Mouse (Mus musculus) kidney, adult 18-20 months (tissue): ENCODE data around the gene Ndufs4.
"Not testable (repeated sequence)": the region's sequence is repeated elsewhere in the genome, so short reads cannot be mapped to it uniquely, and the experiment has no call there.

Experiments used
- DNase-seq: peaks from one replicate; pipeline ENCODE4 v3.0.0; 2021

The Ndufs4 gene

DNA sequence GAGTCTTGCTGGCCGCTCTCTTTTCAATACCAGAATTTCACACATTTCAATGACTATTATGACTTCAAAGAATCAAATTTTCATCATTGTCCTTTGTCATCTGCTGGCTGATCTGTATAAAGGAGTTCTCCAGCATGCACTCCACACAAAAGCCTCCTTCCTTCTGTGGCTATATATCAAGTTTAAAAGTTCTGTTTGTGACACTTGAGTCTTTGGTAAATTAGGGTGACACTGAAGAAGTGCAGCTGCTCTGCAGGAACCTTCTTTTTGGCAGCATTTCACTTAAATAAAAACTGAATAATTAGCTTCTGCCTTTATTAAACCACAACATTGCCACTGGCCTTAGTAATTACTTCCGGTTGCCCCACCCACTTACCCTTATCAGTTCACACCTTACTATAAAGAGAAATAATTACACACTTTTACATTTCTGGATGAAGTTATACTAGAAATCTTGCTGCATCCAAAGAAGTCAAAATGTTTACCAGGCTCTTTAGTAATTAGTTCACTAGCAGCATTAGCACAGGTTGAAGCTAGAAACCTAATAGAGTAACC is 68.1 kb downstream of the Ndufs4 start:
- no peak for DNase-seq

GRCm38 (mm10) chr13:114319136-114319535 is 68.9 kb downstream of the Ndufs4 start:
- DNase-seq = no peak

DNA sequence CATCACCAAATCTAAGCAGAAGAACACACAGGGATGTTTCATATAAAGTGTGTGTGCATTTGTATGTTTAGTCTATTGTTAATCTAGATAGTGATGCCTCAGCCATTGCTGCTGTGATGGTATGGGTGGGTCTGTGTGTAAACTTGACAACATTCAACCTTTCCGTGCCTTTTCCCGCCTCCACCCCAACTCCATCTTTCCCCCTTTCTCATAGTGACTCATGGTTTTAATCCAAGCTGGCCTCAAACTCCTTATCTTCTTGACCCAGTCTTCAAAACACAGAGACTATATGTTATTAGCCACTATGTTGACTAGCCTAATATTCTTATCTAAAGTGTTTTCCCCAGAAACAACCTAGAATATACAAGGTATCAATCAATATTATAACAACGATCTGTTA is 72.7 kb downstream of the Ndufs4 start:
- no peak for DNase-seq

- no peak for DNase-seq
These were observed 73.1 kb downstream of the Ndufs4 start for GRCm38 (mm10) chr13:114314953-114315352.

DNA sequence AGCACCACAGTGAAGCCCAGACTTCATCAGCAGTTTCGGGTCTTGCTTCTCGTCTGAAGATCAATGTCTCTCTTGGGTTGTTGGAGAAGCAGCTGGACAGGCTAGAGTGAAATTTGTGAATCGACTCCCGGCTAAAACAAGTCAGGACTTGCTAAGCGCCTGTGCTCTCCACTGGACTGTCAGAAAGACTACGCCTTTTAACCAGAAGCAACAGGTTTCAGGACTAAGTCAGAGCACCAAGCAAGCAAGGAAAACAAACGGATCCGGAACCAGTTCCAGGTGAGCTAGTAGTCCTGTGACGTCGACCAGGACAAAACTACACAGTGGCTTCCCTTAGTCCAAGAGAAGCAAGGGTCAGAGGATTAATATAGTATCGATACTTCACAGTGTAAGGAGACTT is 77.5 kb downstream of the Ndufs4 start:
- no peak for DNase-seq

- DNase-seq = no peak
These were observed 83.4 kb downstream of the Ndufs4 start for GRCm38 (mm10) chr13:114304684-114305083.

DNA sequence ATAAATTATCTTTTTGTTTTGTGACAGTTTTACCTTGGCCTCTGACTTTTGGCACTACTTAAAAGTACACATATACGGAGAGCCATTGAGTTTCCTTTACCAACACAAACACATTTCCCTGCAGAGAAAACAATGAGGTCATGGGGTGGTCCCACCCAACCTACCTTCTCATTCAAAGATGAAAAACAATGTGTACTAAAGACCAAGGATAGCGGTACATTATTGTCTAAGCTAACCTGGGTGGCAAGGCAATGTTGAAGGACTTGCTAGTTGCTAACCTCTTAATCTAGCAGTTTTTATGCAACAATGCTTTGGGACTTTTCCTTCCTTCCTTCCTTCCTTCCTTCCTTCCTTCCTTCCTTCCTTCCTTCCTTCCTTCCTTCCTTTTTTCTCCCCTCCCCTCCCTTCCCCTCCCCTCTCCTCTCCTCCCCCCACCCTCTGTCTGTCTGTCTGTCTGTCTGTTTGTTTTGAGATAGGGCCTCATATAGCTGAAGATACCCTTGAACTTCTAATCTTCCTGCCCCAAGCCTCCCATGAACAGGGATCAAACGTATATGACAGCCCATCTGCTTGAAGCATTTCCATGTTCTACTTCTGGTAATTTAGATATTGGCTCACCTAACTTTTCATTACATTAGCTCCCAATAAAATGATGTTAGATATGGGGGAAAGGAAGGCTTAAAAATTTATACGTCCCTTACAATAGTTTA is 84.4 kb downstream of the Ndufs4 start:
- no peak for DNase-seq

DNA sequence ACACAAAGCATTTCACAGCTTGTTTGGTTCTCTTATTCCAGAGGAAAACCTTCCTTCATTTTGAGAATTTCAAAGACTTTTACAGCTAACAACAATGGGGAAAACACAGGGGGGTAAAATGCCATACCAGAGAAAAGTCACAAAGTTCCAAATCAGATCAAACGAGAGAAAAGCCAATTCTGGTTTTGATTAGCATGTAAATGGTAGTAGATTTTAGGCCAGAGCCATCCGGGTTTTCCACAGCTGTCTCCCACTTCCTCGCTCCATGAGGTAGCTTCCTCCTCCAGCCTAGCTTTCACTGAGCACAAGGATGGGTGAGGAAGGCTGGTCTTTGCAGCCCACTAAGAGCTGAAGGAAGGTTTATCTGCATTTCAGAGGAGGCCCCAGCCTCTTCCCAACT is 90.3 kb downstream of the Ndufs4 start:
- no peak for DNase-seq

DNA sequence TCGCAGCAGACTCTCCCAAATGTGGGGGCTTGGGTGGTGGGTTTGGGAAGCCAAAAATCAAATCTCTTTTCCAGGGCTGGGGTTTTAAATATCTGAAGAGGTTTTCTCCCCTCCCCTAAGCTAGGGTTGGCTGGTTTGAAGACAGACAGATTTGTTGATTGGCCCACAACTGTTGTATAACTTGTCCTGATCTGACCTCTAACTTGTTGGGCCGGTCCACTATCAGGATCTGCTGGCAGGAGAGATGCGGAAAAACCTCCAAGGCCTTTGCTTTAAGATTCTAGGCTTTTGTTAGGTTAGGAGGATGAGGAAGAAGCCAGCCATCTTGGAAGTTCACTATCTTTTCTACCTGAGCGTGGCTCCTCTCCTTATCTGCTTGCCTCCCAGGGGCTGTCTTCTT is 91.5 kb downstream of the Ndufs4 start:
- DNase-seq = no peak

DNA sequence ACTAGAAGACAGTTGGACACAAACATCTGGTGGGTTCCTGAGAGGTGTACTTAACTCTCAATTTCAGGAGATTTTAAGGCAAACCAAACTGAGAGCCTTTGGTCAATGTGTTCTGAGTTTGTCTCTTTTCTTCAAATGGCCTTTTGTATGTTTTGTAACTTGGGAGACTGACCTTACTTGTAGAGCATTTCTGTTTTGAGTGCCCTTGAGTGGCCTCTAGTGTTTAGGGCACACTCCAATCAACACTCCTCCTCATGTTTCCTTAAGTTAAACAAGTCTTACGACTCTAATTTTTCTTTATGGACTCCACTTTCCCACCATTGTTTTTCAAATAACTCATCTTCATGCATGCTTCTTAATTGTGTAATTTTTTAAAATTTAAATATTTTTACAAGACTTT is 98.6 kb downstream of the Ndufs4 start:
- no peak for DNase-seq

GRCm38 (mm10) chr13:114288511-114288910 is 99.5 kb downstream of the Ndufs4 start:
- no peak for DNase-seq

- DNase-seq = not testable (repeated sequence)
These were observed 109.4 kb downstream of the Ndufs4 start for GRCm38 (mm10) chr13:114278690-114279089.

DNA sequence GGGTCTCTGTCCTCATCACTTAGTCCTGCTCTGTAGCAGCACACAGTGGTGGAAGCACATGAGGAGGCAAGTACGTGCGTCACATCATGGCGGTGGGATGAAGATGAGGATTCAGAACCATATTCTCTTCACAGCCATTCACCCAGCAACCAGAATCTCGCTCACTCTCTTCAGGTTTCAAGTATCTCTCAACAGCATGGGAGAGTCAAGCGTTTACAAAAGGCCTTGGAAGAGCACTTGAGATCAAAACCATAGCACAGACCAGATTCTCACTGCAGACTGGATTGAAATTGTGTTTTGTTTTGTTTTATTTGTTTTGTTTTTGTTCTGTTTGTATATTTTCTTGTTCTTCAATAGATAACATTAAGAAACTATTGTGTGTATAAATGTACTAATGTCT is 110.8 kb downstream of the Ndufs4 start:
- no peak for DNase-seq

- DNase-seq = no peak
These were observed 116.5 kb downstream of the Ndufs4 start for GRCm38 (mm10) chr13:114271410-114272105.

DNA sequence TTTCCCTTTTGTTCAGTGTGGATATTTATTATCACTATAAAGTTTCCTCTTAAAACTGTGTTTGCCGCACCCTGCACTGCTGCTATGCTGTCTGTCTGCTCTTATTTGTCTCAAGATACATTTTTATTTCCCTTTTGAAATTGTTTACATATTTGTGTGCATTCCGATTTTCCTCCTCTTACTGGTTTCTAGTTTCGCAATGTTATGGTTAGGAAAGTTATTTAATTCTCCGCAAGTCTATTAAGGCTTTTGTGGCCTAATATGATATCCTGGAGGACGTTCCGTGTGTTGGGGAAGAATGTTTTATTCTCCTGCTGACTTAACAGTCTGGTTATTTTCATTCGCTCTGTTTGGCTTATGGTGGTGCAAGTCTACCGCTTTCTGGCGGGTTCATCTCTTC is 120.3 kb downstream of the Ndufs4 start:
- no peak for DNase-seq

DNA sequence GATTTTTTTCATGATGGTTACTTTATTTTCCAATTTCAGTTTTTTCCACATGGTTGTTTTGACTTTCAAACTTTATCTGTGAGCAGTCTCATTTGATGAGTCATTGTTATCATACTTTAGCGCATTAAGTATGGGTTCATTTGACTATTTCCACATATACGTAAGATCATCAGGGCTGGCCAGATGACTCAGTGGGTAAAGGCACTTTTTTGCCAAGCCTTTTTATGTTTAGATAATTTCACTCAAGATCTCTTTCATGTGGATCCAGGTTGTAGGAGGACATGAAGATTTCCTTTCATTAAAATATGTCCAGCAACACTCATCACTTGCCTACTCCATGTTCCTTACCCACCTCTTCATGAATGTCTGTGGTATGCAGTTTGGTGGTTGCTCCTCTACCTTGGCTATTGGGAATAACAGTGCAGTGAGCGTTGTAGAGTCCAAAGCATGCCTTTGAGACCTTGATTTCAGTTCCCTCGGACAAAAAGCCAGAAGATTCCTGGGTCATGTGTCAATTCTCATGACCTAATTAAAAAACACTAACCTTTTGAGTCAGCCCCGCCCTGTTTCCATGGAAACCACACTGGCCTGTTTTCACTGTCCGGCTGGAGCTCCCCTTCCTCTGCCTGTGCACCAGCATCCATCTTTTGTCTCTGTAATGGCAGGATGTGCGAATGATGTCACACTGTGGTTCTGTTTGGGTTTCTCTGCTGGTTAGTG is 127.4 kb downstream of the Ndufs4 start:
- no peak for DNase-seq

- no peak for DNase-seq
These were observed 133.4 kb downstream of the Ndufs4 start for GRCm38 (mm10) chr13:114254697-114255096.
